Mouse (Mus musculus): ENCODE results near the gene 2510009E07Rik.

Gene 2510009E07Rik

DNA sequence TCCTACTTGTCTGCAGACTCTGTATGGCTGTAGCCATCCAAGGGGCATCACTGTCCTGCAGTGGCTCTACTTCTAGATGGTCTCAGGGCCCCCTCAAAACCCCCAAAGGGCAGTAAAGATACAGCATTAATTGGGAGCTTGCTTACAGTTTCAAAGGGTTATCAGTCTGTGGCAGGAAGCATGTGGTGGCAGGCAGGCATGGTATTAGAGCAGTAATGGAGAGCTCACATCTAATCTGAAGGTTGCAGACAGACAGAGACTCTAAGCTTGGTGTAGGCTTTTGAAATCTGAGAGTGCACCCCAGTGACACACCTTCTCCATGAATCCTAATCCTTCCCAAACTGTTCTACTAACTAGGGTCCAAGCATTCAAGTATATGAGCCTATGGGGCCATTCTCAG lies 60.0 kb downstream of the 2510009E07Rik start:
- DNase-seq (ENCODE audit: low spot score), result no peak

- DNase-seq (ENCODE audit: low spot score), result no peak
Measured at GRCm38 (mm10) chr16:21631815-21632222, 62.6 kb downstream of the 2510009E07Rik start.

- no peak for DNase-seq (ENCODE audit: low spot score)
Measured at GRCm38 (mm10) chr16:21630614-21631013, 63.9 kb downstream of the 2510009E07Rik start.

- no peak for DNase-seq (ENCODE audit: low spot score)
Measured at GRCm38 (mm10) chr16:21628061-21628591, 66.3 kb downstream of the 2510009E07Rik start.

DNA sequence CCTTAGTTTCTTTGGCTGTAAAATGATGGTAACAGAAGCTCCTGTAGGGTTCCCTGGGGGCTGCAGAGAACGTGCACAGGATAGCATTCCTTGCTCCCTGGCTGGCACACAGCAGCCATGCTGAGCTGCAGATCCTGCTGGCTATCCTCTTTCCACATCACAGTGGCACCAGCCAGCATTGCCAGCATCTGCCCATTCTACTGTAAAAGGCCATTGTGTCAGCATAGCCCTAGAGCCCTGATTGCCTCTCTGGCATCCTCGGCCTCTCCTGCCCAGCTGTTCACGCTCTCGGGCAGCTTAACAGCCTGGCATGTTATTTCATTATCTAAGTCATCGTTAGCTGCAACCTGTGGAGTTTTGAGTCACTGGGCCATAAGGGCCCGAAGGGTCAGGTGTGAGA lies 67.2 kb downstream of the 2510009E07Rik start:
- DNase-seq (ENCODE audit: low spot score), result no peak

DNA sequence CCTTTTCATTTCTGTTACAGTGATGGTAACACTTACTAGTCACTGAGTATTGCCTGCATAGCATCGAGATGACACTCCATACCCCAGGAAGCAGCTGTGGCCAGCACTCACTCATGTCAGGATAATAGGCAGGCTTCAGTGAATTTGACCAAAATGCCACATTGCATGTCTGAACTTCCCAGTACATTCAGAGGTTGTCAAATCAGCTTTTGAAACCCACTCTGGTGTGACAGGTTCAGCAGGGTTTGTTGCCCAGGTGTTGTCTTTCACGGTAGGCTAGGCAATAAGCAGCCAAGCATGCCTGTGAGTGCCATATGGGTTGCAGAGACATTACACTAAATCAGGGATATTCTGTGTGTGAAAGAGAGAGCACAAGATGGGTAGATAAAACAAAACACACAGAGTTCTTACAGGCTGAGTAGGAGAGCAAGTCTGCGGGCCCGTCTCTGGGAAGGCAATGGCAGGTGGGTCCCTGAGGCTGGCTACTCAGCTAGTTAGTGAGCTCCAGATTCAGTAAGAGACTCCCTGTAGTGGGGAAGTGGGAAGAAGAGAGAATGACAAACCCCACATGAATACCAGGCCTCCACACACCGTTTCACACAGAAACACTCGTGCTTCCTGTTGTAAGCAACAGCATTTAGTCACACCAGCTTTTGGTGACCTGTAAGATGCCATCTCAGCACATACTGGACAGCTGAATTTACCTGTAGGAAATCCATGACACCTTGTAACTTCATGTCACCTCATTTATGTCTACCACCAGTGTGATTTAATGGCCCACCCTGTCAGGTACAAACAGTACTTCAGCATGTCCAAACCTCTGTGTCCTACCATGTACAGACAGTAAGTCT lies 68.5 kb downstream of the 2510009E07Rik start:
- DNase-seq (ENCODE audit: low spot score), result no peak

GRCm38 (mm10) chr16:21620630-21621029 lies 73.8 kb downstream of the 2510009E07Rik start:
- no peak for DNase-seq (ENCODE audit: low spot score)

DNA sequence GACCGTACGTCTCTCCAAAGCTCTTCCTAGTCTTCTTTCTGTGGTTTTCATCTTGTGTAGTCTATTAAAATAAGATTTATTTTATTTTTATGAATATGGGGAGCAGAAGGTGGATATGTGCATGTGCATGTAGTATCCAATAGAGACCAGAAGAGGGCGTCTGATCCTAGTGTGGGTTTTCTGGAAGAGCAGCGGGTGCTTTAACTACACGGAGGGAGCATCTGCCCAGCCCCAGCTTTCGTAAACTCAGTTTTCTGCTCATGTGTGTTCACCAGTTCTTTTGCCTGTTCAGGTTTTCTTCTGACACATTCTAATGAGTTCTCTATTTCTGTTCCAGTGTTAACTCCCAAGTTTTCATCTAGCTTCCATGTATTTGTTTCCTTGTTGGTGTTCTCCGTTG lies 78.7 kb downstream of the 2510009E07Rik start:
- no peak for DNase-seq (ENCODE audit: low spot score)

- DNase-seq (ENCODE audit: low spot score), result no peak
Measured at GRCm38 (mm10) chr16:21610473-21610872, 84.0 kb downstream of the 2510009E07Rik start.

- DNase-seq (ENCODE audit: low spot score), result no peak
Measured at GRCm38 (mm10) chr16:21608176-21608865, 86.1 kb downstream of the 2510009E07Rik start.

GRCm38 (mm10) chr16:21607651-21608040 lies 86.8 kb downstream of the 2510009E07Rik start:
- DNase-seq (ENCODE audit: low spot score), result no peak

DNA sequence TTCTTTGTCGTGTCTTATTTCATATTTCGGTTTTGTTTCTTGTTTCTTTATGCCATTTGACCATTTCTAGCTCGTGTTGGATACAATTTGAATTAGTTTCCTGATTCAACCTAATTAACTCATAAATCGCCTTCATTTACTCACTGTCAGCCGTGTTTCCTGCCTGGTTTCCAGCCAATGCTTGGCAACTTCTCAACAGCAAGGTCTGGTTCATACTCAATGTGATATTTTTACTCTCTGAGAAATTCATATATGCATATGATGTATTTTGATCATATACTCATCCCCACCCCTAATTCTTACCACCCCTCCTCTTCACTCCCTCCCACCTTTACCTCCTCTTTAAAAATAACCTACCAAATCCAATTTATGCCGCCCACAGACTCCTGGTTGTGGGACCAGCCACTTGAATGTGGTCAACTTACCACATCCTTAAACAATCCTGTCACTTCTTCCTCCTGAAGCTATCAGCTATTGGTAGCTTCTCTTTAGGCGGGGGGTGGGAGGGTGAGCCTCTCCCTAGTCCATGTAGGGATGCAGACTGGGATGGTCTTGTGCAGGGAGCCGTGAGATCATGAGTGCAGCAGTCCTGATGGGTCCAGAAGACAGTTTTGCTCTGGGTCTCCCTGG lies 87.3 kb downstream of the 2510009E07Rik start:
- DNase-seq (ENCODE audit: low spot score), result no peak

DNA sequence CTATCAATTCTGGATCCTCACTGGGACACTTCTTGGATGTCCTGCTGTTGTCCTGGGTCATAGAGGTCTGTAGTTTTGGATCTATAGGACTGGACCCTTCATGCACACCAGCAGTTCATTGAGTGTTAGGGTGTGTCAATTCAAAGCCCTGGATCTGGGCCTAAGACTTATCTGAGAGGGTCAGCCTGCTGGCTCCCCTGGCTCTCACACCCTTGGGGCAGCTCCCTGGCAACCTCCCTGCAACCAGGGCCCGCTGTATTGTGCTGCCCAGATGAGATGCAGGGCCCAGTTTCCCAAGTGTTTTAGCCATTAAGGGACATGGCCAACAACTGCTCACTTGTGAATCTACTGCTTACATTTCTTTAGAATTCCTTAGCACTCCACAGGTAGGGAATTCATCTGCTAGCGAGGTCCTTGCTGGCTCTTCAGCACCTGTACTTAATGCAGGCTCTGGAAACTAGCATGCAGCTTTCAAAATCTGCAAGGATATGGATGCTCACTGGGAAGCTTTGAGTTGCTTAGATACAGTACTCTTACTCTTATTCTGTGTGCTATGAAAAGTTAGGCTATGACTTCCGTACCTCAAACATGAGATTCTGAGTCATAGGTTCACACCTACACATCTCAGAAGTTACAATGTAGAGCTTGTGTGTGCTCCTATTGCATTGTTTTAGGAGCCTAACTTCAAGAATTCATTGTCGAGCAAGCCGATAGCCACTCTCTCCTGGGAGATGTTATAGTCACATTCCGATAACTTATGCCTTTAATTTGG lies 88.0 kb downstream of the 2510009E07Rik start:
- no peak for DNase-seq (ENCODE audit: low spot score)

DNA sequence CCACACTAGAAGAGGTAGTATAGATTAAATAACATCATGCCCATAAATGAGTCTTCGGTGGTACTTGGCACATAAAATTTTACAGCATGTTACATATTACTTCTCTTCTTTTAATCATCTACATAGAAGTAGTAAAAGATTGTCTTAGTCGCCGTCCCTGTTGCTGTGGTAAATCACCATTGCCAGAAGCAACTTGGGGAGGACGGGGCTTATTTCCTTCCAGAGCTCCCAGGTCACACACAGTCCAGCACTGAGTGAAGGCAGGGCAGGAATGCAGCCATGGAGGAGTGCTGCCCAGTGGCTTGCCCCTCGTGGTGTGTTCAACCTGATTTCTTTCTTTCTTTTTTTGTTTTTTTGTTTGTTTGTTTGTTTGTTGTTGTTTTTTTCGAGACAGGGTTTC lies 90.1 kb downstream of the 2510009E07Rik start:
- DNase-seq (ENCODE audit: low spot score), result no peak
